Mouse (Mus musculus): ENCODE results near the gene Egln2. TPM values are rescaled to one million over a fixed set of nuclear protein-coding genes. Genes with fewer than 3 reads are reported as not detected.

Egln2 gene
- polyA plus RNA-seq, 1 experiment from 2014 or later, result 37.2 TPM

- Histone ChIP-seq H3K9ac (ENCODE audit: low read depth, low read length) (no peak overlapping the region), H3K4me3 (ENCODE audit: low read depth, low read length) (no peak overlapping the region), H3K27ac (ENCODE audit: low read depth, low read length) (no peak overlapping the region), H3K27me3 (ENCODE audit: control insufficient read depth, insufficient read depth, low read length) (no peaks in the 10 kb centered on the region), H3K36me3 (ENCODE audit: control insufficient read depth, insufficient read depth, low read length) (peaks cover 41% of the 10 kb centered on the region), H3K4me2 (replicated peaks; ENCODE audit: low read depth, low read length) (no peak overlapping the region), H3K4me1 (replicated peaks; ENCODE audit: control insufficient read depth, insufficient read depth, low read length) (no peaks in the 10 kb centered on the region; the same call in 1 of the 2 replicates), H3K9me3 (ENCODE audit: control insufficient read depth, low read length) (no peaks in the 10 kb centered on the region)
- WGBS, result 88% methylated on average over 4 of the region's 4 CpGs
- no peak for DNase-seq (ENCODE audit: low spot score)
- ATAC-seq (ENCODE audit: low FRiP score), result no peak
These were observed 27.1 kb upstream of the Egln2 start for GRCm38 (mm10) chr7:27193731-27194130.

GRCm38 (mm10) chr7:27192434-27192833 is 25.8 kb upstream of the Egln2 start:
- no peak overlapping the region for H3K4me2 ChIP-seq (replicated peaks; ENCODE audit: low read depth, low read length)
- 98% methylated on average over 5 of the region's 5 CpGs for WGBS
- H3K27ac ChIP-seq (ENCODE audit: low read depth, low read length), result no peak overlapping the region
- no peaks in the 10 kb centered on the region for H3K27me3 ChIP-seq (ENCODE audit: control insufficient read depth, insufficient read depth, low read length)
- DNase-seq (ENCODE audit: low spot score) (no peak), ATAC-seq (ENCODE audit: low FRiP score) (no peak)
- no peaks in the 10 kb centered on the region; the same call in 1 of the 2 replicates for H3K4me1 ChIP-seq (replicated peaks; ENCODE audit: control insufficient read depth, insufficient read depth, low read length)
- no peak overlapping the region for H3K9ac ChIP-seq (ENCODE audit: low read depth, low read length)
- no peaks in the 10 kb centered on the region for H3K9me3 ChIP-seq (ENCODE audit: control insufficient read depth, low read length)
- peaks cover 49% of the 10 kb centered on the region for H3K36me3 ChIP-seq (ENCODE audit: control insufficient read depth, insufficient read depth, low read length)
- no peak overlapping the region for H3K4me3 ChIP-seq (ENCODE audit: low read depth, low read length)

- DNase-seq (ENCODE audit: low spot score), result peak; percentile 26
- Histone ChIP-seq H3K36me3 (ENCODE audit: control insufficient read depth, insufficient read depth, low read length) (peaks cover 68% of the 10 kb centered on the region), H3K27ac (ENCODE audit: low read depth, low read length) (no peak overlapping the region), H3K27me3 (ENCODE audit: control insufficient read depth, insufficient read depth, low read length) (no peaks in the 10 kb centered on the region), H3K4me1 (replicated peaks; ENCODE audit: control insufficient read depth, insufficient read depth, low read length) (no peaks in the 10 kb centered on the region; the same call in 1 of the 2 replicates), H3K9ac (ENCODE audit: low read depth, low read length) (no peak overlapping the region), H3K9me3 (ENCODE audit: control insufficient read depth, low read length) (no peaks in the 10 kb centered on the region), H3K4me2 (replicated peaks; ENCODE audit: low read depth, low read length) (no peak overlapping the region), H3K4me3 (ENCODE audit: low read depth, low read length) (no peak overlapping the region)
- WGBS, result 93% methylated on average over 10 of the region's 10 CpGs
- peak; percentile 38; the same call in 1 of the 2 replicates for ATAC-seq (ENCODE audit: low FRiP score)
These were observed 22.8 kb upstream of the Egln2 start for GRCm38 (mm10) chr7:27189271-27189931.

GRCm38 (mm10) chr7:27185986-27186385 is 19.4 kb upstream of the Egln2 start:
- H3K36me3 ChIP-seq (ENCODE audit: control insufficient read depth, insufficient read depth, low read length), result peaks cover 56% of the 10 kb centered on the region

GRCm38 (mm10) chr7:27184964-27185363 is 18.4 kb upstream of the Egln2 start:
- Histone ChIP-seq H3K27me3 (ENCODE audit: control insufficient read depth, insufficient read depth, low read length) (no peaks in the 10 kb centered on the region), H3K36me3 (ENCODE audit: control insufficient read depth, insufficient read depth, low read length) (peaks cover 46% of the 10 kb centered on the region), H3K9me3 (ENCODE audit: control insufficient read depth, low read length) (no peaks in the 10 kb centered on the region), H3K4me2 (replicated peaks; ENCODE audit: low read depth, low read length) (no peak overlapping the region), H3K4me3 (ENCODE audit: low read depth, low read length) (no peak overlapping the region), H3K9ac (ENCODE audit: low read depth, low read length) (no peak overlapping the region), H3K27ac (ENCODE audit: low read depth, low read length) (no peak overlapping the region), H3K4me1 (replicated peaks; ENCODE audit: control insufficient read depth, insufficient read depth, low read length) (no peaks in the 10 kb centered on the region)
- 80% methylated on average over 3 of the region's 3 CpGs for WGBS
- no peak for ATAC-seq (ENCODE audit: low FRiP score)
- DNase-seq (ENCODE audit: low spot score), result peak; percentile 67

More at GRCm38 (mm10) chr7:27185986-27186385, 19.4 kb upstream of the Egln2 start:
- Histone ChIP-seq H3K4me1 (replicated peaks; ENCODE audit: control insufficient read depth, insufficient read depth, low read length) (no peaks in the 10 kb centered on the region), H3K4me3 (ENCODE audit: low read depth, low read length) (no peak overlapping the region), H3K27ac (ENCODE audit: low read depth, low read length) (no peak overlapping the region), H3K9ac (ENCODE audit: low read depth, low read length) (no peak overlapping the region), H3K4me2 (replicated peaks; ENCODE audit: low read depth, low read length) (no peak overlapping the region), H3K9me3 (ENCODE audit: control insufficient read depth, low read length) (no peaks in the 10 kb centered on the region), H3K27me3 (ENCODE audit: control insufficient read depth, insufficient read depth, low read length) (no peaks in the 10 kb centered on the region)
- ATAC-seq (ENCODE audit: low FRiP score) (no peak), DNase-seq (ENCODE audit: low spot score) (no peak)
- 95% methylated on average over 5 of the region's 5 CpGs for WGBS

- Histone ChIP-seq H3K9ac (ENCODE audit: low read depth, low read length) (no peak overlapping the region), H3K9me3 (ENCODE audit: control insufficient read depth, low read length) (no peaks in the 10 kb centered on the region), H3K36me3 (ENCODE audit: control insufficient read depth, insufficient read depth, low read length) (peaks cover 26% of the 10 kb centered on the region), H3K27ac (ENCODE audit: low read depth, low read length) (no peak overlapping the region), H3K4me2 (replicated peaks; ENCODE audit: low read depth, low read length) (no peak overlapping the region), H3K27me3 (ENCODE audit: control insufficient read depth, insufficient read depth, low read length) (no peaks in the 10 kb centered on the region), H3K4me3 (ENCODE audit: low read depth, low read length) (no peak overlapping the region), H3K4me1 (replicated peaks; ENCODE audit: control insufficient read depth, insufficient read depth, low read length) (peaks cover 4% of the 10 kb centered on the region; the same call in 1 of the 2 replicates)
- no peak for DNase-seq (ENCODE audit: low spot score)
- ATAC-seq (ENCODE audit: low FRiP score), result no peak
- WGBS, result 89% methylated on average over 1 of the region's 1 CpGs
These were observed 15.9 kb upstream of the Egln2 start for GRCm38 (mm10) chr7:27182498-27182897.

GRCm38 (mm10) chr7:27180837-27181695 is 14.5 kb upstream of the Egln2 start, which contains the start of the genes Gm21983 and Mia:
Gene Gm21983 (minus strand): TSS chr7:27181086.
Gene Mia (minus strand): TSS chr7:27181157.
- Histone ChIP-seq H3K9me3 (ENCODE audit: control insufficient read depth, low read length) (no peaks in the 10 kb centered on the region), H3K9ac (ENCODE audit: low read depth, low read length) (no peak within 1 kb of the TSS), H3K36me3 (ENCODE audit: control insufficient read depth, insufficient read depth, low read length) (peaks cover 16% of the 10 kb centered on the region), H3K27me3 (ENCODE audit: control insufficient read depth, insufficient read depth, low read length) (no peaks in the 10 kb centered on the region), H3K4me2 (replicated peaks; ENCODE audit: low read depth, low read length) (no peak within 1 kb of the TSS), H3K4me3 (ENCODE audit: low read depth, low read length) (no peak within 1 kb of the TSS), H3K27ac (ENCODE audit: low read depth, low read length) (no peak within 1 kb of the TSS), H3K4me1 (replicated peaks; ENCODE audit: control insufficient read depth, insufficient read depth, low read length) (peaks cover 4% of the 10 kb centered on the region; the same call in 1 of the 2 replicates)
- ATAC-seq (ENCODE audit: low FRiP score) (no peak), DNase-seq (ENCODE audit: low spot score) (no peak)
- 81% methylated on average over 14 of the region's 14 CpGs for WGBS

GRCm38 (mm10) chr7:27180036-27180435 is 13.4 kb upstream of the Egln2 start:
- Histone ChIP-seq H3K9me3 (ENCODE audit: control insufficient read depth, low read length) (no peaks in the 10 kb centered on the region), H3K36me3 (ENCODE audit: control insufficient read depth, insufficient read depth, low read length) (peaks cover 8% of the 10 kb centered on the region), H3K9ac (ENCODE audit: low read depth, low read length) (no peak overlapping the region), H3K4me2 (replicated peaks; ENCODE audit: low read depth, low read length) (no peak overlapping the region), H3K27me3 (ENCODE audit: control insufficient read depth, insufficient read depth, low read length) (no peaks in the 10 kb centered on the region), H3K4me1 (replicated peaks; ENCODE audit: control insufficient read depth, insufficient read depth, low read length) (peaks cover 4% of the 10 kb centered on the region; the same call in 1 of the 2 replicates), H3K27ac (ENCODE audit: low read depth, low read length) (no peak overlapping the region), H3K4me3 (ENCODE audit: low read depth, low read length) (no peak overlapping the region)
- DNase-seq (ENCODE audit: low spot score) (no peak), ATAC-seq (ENCODE audit: low FRiP score) (no peak)
- WGBS, result 67% methylated on average over 5 of the region's 5 CpGs
